Mouse (Mus musculus) left cerebral cortex, adult 8-10 months (tissue): Measurements from ENCODE around the gene Ermp1. TPM values are rescaled to one million over a fixed set of nuclear protein-coding genes. Genes with fewer than 3 reads are reported as not detected.

Experiments
- DNase-seq, 2 experiments: peaks; one replicate each; pipeline ENCODE4 v3.0.0; 2022; ENCODE audit warnings: low spot score in 2 of 2
- total RNA-seq, 4 experiments: library from RNA; stranded (reverse); gene quantifications; 2 replicates each; pipeline ENCODE4 v1.2.4; 2022

Gene Ermp1
- total RNA-seq, 4 experiments from 2014 or later, result 37.0 to 41.9 (median 40.1) TPM

GRCm38 (mm10) chr19:29661974-29662580 lies 13.9 kb upstream of the Ermp1 start:
- no peak for DNase-seq

GRCm38 (mm10) chr19:29660835-29661764 lies 12.9 kb upstream of the Ermp1 start:
- DNase-seq, result no peak

DNA sequence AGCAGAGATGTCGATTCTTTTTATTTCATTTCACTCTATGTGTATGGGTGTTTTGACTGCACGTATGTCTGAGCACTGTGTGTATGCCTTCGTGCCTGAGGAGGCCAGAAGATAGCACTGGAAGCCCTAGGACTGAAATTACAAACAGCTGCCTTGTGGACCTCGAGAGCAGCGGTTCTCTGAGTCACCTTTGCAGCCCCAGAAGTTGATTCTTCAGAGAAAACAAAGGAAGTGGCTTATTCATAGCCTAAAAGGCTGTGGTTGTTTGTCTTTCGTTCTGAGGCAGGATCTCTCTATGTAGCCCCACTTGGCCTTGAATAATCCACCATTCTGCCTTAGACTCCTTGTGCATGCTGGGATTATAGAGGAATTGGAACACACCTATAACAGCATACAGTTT lies 11.5 kb upstream of the Ermp1 start:
- no peak for DNase-seq

GRCm38 (mm10) chr19:29658836-29659235 lies 10.6 kb upstream of the Ermp1 start:
- no peak for DNase-seq

DNA sequence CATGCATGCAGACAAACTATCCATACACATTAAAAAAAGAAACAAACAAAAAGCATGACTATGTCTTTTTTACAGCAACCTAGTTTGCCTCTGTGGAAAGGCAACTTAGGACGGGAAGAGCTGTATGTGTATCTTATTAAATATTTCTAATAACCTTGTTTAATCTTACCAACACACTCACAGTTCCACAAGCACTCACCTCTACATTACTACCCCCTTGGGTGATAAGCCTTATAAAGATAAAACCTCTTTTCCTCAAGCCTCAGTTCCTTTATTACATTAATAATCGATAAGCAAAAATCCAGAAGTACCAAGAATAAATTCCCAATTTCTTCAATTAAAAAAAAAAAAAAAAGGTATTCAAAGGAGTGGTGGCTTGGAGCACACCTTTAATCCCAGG lies 9.3 kb upstream of the Ermp1 start:
- no peak for DNase-seq

DNA sequence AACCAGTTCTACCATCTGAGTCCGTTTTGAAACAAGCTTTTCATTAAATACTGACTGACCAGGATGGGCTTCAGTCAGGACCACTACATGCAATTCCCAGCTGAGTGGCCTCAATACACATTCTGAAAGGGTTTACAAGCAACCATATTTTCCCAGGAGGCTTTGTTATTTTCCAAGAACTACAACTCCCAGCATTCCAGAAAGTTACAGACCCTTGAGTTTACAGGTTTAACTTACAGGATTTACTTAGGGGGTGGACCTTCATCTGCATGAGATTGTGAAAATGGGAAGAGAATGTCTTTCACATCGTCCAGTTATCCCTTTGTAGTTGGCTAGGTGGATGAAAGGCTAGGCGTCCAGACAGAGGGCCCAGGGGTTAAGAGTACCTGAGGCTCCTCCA lies 8.8 kb upstream of the Ermp1 start:
- DNase-seq, result no peak

DNA sequence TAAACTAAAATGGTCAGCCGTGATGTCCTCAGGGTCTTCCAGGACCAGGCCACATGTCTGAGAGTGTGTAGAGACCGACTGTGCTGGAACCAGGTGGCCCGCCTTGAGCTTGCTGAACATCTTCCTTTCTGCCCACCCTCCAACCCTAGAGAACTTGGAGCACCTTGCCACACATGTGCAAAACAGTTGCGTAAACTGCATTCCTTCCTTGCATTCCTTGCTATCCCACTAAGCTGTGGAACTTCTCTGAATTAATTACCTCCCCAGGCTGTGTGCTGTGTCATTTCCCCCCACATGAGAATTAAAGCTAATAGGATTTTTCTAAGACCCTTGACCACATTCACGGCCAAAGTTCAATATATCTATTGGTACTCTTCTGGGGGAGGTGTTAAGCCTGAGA lies 8.4 kb upstream of the Ermp1 start:
- no peak for DNase-seq

DNA sequence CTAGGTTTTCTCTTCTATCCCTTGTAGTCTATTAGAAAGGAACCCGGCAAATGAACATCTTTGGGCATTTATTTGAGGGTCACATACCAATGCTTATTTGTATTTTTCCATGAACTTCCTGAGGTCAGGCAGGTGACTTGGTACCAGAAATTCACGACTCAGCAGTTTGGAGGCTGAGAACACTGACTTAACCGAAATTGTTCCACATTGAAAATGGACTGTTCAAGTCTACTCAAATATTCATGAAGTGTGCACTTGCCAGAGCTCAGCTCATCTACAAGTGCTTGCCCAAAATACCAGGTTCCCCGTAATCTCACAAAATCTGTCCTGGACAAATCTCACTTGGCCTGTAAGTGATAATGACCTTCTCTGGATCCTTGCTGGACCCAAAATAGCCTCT lies 7.8 kb upstream of the Ermp1 start:
- DNase-seq, result no peak

DNA sequence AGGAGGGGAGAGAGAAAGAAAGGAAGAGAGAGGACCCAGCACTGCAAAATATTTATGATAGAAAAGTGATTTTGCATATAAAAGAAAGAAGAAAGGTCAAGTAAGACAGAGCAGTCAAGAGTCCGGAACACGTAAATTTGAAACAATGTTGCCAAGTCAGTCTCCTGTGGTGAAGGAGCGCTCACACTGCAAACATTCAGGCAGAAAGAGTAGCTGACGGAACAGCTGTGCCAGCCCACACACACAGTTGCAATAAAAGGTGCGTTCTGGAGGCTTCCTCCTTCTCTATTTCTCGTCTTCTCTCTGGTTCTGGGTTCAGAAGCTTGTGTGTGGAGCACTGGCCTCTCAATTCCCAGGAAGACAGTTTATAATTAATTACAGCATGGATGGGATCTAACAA lies 6.9 kb upstream of the Ermp1 start:
- no peak for DNase-seq

GRCm38 (mm10) chr19:29653768-29654265 lies 5.6 kb upstream of the Ermp1 start:
- DNase-seq, result no peak

- no peak for DNase-seq
Observed at GRCm38 (mm10) chr19:29649683-29650082, 1.5 kb upstream of the Ermp1 start.

DNA sequence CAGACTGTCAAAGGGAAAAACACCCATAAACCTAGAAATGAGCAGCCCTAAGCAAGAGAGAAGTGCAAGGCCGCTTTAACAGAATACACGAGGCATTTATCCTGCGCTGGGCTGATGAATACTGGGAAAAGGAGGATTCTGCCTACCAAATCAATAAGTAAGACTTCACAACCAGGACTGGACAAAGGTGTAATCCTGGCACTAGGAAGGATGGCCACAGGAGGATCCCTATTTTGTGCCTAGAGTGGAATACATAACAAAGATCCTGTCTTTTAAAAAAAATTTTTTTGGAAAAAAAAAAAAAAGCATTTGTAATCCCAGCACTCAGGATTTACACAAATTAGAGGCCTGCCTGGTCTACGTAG lies 317 bp upstream of the Ermp1 start:
- DNase-seq, result no peak

DNA sequence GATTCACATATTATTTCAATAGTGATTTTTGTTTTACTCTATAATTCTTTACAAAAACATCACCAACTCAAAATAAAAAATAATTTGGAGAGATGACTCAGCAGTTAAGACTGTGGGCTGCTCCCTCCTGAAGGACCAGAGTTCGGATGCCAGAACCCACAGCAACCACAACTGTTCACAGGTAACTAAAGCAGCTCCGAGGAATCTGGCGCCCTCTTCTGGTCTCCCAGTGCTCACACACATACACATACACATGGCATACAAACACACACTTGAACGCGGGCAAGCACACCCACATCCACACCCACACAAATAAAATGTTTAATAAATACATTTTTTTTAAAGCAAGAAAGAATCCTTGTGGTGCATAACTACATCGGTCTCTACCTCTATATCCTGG lies 3.5 kb downstream of the Ermp1 start:
- DNase-seq, result no peak

DNA sequence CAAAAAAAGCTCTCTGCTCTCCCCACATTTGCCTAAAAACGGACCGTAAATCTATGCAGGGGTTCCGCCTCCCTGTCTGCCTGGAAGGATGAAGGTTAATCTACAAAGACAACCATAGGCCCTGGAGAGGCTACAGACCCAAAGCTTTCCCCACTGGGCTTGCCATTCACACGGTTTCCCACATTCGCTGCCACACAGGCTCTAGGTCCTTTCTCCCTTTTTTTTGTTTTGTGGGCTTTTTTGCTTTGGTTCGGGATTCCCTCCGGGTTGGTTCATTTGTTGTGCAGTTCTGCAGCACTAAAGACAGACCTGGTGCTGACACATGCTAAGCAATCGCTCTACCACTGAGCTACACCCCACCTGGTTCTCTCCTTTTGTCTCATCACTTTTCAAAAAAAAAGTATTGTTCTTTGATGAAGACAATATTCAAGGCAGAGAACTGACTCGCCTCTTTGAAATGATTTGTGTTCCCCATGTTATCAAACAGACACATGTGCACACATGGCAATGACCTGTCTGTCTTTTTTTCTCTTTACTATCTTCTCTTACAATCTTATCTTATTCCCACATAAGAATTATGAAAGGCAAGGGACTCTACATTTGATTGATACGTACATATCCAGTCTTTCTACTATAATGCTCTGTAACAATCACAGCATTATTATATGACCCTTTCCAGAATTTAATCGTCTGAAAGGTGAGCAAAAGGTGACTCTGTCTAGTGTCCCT lies 4.9 kb downstream of the Ermp1 start:
- no peak for DNase-seq

DNA sequence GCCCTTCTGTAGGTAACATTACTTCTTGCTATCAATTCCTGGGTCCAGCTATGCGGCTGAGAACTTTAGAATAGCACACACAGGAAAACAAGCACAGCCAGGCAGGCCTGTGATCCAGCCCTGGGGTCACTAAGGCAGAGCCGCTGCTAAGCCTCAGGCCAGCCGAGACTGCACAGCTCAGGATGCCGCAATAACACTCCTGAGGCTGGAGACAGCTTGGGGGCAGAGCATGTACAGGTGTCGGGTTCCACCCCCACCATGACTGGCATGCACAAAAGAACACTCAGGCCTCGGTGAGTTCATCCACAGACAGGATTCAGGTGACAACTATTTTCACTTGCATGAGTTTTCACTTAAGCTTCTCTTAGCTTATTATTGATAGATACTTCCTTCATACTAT lies 6.0 kb downstream of the Ermp1 start:
- no peak for DNase-seq

GRCm38 (mm10) chr19:29641510-29641909 lies 6.7 kb downstream of the Ermp1 start:
- no peak for DNase-seq

DNA sequence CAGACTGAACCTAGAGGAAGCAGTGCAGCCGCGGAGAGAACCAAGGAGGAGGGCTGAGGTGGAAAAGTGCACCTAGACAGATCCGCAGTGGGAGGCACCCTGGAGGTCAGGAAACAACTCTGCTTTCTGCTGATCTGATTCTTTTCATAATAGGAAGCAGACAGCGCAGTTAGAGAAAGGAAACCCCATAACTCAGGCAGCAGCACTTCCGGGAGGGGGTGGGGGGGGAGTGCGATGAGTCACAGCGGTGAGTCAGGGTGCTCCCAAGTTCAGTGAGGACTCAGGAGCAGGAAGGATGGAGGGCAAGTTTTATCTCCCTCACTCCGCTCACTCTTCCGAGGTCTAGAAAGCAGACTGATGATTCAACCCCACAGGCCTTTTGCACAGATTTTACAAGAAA lies 7.2 kb downstream of the Ermp1 start:
- DNase-seq, result no peak

- DNase-seq, result no peak
Observed at GRCm38 (mm10) chr19:29612102-29612501, 36.1 kb downstream of the Ermp1 start.

DNA sequence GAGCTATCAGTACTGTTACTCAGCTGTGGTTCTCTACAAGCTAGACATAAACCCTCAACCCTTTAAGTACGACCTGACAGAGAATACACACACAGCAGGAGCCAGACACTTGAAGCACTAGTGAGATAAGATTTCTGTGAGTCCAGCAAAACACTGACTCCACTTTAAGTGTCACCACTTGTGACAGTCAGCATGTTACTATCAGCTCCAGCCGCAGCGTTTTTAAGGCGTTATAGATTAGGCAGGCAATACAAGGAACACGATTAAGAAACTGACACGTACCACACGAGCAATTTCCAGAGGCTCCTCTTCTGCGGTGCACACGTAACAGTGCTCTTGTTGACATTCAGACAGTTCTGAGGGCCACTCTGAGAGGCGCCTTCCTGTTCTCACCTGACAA lies 37.3 kb downstream of the Ermp1 start:
- no peak for DNase-seq

DNA sequence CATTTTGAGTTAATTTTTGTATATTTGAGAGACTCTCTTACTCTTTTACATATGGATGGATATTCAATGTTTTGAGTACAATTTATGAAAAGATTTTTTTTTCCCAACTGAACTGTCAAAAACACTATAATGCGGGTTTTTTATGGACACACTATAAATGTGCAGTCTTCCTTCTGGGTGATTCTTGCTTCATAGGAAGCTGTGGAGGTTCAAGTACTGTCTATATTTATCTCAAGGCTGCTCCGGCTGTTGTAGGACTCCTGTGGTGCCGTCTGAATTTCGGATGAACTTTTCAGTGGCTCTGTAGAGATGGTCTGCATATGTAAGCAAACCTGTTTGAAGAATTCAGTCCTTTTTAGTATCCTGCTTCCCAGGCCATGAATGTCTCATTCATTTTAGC lies 40.0 kb downstream of the Ermp1 start:
- no peak for DNase-seq

DNA sequence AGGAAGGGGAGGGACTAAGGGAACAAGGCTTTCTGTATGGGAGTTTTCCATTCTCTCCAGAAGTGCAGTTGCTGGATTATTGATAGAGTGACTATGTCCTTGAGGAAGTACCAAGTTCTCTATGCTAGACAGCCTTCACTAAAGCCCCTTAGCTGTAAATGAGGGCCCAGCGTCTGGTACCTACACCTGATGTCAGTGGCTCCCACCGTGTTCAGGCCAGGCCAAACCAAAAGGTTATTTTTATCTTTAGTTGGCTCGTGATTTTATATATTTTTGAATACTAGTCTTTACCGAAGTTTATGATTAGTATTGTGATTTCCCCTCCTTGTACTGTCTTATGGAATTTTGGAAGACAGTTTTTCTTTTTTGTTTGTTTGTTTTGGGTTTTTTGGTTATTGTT lies 40.7 kb downstream of the Ermp1 start:
- no peak for DNase-seq

- DNase-seq, result no peak
Observed at GRCm38 (mm10) chr19:29604653-29605052, 43.6 kb downstream of the Ermp1 start.
